Mouse (Mus musculus) hindbrain, embryonic 10.5 days (tissue): Measurements from ENCODE around the gene Pkd1l3. TPM values are rescaled to one million over a fixed set of nuclear protein-coding genes. Genes with fewer than 3 reads are reported as not detected.
A peak's percentile ranks its signal among the peaks of the same experiment; 100 is the strongest.

Experiments
- DNase-seq: peaks from one replicate; pipeline ENCODE4 v3.0.0-alpha.2; 2017; ENCODE audit warnings: low spot score
- H3K27ac ChIP-seq: fragments of 300-500 bp; sonication (generic); 2 replicates; pipeline ENCODE4 v1.5.1; 2016; ENCODE audit warnings: mild to moderate bottlenecking, moderate library complexity
- H3K27me3 ChIP-seq: fragments of 300-500 bp; sonication (generic); 2 replicates; pipeline ENCODE4 v1.6.1; 2016; ENCODE audit warnings: mild to moderate bottlenecking; ENCODE audit not compliant: poor library complexity, insufficient read depth, severe bottlenecking
- H3K36me3 ChIP-seq: fragments of 300-500 bp; sonication (generic); 2 replicates; pipeline ENCODE4 v1.6.1; 2016; ENCODE audit warnings: mild to moderate bottlenecking, moderate library complexity
- H3K4me1 ChIP-seq: fragments of 300-500 bp; sonication (generic); replicated peaks from 2 replicates; pipeline ENCODE4 v1.6.1; 2016; ENCODE audit warnings: mild to moderate bottlenecking
- H3K4me3 ChIP-seq: fragments of 300-500 bp; sonication (generic); 2 replicates; pipeline ENCODE4 v1.5.1; 2016; ENCODE audit warnings: mild to moderate bottlenecking, moderate library complexity
- H3K9me3 ChIP-seq: fragments of 300-500 bp; sonication (generic); 2 replicates; pipeline ENCODE4 v1.6.1; 2016; ENCODE audit warnings: mild to moderate bottlenecking, moderate library complexity
- WGBS: fragments of 180-500 bp; shearing (Covaris S2); methylation state at CpG from one replicate; pipeline ENCODE4 v1.1.7; 2016; 5-methylcytosine and 5-hydroxymethylcytosine counted together
- polyA plus RNA-seq: library from polyadenylated mRNA; unstranded; fragments of >200 nt; fragmentation: Nextera tagmentation; extraction: Ambion mirVana; gene quantifications from 2 replicates; pipeline ENCODE4 v1.2.1, GENCODE M21; 2016

The Pkd1l3 gene
- 0.21 and 0.24 TPM in 2 replicates for polyA plus RNA-seq

DNA sequence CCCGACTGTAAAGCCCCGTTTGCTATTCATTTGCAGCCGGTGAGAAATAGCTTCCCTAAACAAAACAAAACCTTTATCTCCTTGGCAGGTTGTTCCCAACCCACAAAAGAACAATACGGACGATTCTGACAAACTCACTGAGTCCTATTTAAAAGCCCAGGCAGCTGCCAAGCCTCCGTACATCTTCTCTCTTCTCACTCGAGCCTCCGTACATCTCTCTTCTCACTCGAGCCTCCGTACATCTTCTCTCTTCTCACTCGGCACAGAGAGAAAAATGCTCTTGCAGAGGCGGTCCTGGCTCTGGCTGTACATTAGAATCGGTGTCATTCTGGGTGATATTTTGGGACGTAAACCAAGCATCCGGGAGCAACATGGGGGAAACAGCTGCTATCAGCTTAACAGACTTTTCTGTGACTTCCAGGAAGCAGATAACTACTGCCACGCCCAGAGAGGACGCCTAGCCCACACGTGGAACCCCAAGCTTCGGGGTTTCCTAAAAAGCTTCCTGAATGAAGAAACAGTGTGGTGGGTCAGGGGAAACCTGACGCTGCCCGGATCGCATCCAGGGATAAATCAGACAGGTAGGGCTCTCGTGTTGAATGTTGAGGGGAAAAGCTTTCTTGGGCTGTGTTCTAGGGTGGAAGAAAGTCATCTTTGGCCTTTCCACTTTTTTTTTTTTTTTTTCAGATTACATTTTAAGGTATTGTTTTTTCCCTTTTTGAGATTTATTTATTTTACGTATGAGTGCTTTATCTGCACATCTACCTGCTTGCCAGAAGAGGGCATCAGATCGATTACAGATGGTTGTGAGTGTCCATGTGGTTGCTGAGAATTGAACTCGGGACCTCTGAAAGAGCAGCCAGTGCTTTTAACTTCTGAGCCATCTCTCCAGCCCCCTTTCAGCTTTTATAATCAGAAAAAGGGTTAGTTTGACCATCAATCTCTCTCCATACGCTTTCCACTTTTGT is at the start of gene Pkd1l3:
Pkd1l3 (plus strand) TSS at position 275 of the 968 bp plus-strand sequence.
- no peaks in the 10 kb centered on the region for H3K36me3 ChIP-seq
- H3K9me3 ChIP-seq, result peaks cover under 1% of the 10 kb centered on the region; the same call in 1 of the 2 replicates
- H3K4me3 ChIP-seq, result no peak within 1 kb of the TSS
- H3K4me1 ChIP-seq, result peaks cover 2% of the 10 kb centered on the region; the same call in 1 of the 2 replicates
- DNase-seq, result no peak
- H3K27me3 ChIP-seq, result no peaks in the 10 kb centered on the region
- WGBS, result 62% methylated on average over 27 of the region's 27 CpGs
- H3K27ac ChIP-seq, result no peak within 1 kb of the TSS

DNA sequence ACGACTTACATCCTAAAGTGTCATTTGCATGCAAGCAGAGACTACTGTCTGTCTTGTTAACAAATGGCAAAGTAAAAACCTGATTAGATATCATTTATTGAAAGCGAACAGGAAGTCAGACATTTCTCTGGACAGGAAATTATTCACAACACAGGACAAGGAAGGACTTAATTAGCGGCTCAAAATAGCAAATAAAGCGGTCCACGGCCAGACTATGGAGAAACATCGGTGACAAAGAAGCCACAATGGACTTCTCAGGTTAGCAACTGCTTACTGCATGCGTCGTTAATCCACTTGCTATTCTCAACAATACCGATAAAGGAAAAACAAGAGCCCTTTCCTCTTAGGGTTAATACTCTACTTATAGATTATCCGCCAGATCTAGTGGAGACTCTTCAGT is 49.6 kb upstream of the Pkd1l3 start:
- peak overlapping the region; percentile 93 for H3K27ac ChIP-seq
- no peak for DNase-seq
- 6% methylated on average over 10 of the region's 10 CpGs for WGBS
- H3K9me3 ChIP-seq, result no peaks in the 10 kb centered on the region
- H3K36me3 ChIP-seq, result peaks cover 44% of the 10 kb centered on the region
- H3K4me1 ChIP-seq, result peaks cover 24% of the 10 kb centered on the region
- H3K27me3 ChIP-seq, result no peaks in the 10 kb centered on the region
- H3K4me3 ChIP-seq, result peak overlapping the region; percentile 93

DNA sequence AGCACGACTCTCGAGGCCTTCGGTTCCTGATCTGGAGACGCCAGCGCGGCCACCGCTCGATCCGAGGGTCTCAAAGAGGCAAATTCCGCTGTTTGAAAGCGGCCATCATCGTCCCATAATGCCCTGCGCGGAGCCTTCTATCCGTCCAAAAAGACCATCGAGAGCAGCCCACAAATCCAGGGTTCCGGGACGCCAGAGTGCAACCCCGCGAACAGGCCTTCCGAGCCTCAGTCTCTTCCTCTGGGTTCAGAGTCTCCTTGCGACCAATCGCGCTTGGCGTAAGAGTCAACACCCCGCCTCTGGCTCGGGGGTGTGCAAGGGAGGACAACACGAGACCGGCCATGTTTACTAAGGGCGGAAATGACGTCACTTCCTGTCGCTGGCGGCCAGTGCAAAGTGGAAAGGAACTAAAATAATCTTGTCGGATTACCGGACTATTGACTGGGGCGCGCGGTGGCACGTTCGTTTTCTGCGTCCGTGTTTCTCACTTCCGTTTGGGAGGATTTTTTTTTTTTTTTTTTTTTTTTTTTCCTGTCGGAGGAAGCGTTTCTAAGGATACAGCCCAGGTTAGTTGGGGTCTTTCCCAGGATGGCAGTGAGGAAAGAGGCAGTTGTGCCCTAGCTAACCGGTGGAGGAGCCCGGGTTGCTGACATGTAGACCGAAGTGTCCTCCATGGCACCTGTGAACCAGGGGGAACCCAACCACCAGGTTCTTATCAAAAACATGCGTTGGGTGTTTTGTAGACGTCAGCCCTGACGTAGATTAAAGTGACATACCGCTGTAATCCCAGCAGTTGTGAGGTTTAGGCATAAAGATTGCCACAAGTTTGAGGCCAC is 48.6 kb upstream of the Pkd1l3 start, which contains the start of the genes Dhx38 and Txnl4b:
Dhx38 (minus strand) TSS at position 364 of the 836 bp plus-strand sequence.
Txnl4b (plus strand) TSS at position 395 of the 836 bp plus-strand sequence.
- Histone ChIP-seq H3K27ac (peak within 1 kb of the TSS; percentile 93), H3K4me3 (peak within 1 kb of the TSS; percentile 93), H3K36me3 (peaks cover 43% of the 10 kb centered on the region), H3K9me3 (no peaks in the 10 kb centered on the region), H3K4me1 (peaks cover 24% of the 10 kb centered on the region), H3K27me3 (no peaks in the 10 kb centered on the region)
- DNase-seq, result peak; percentile 97
- under 1% methylated on average over 52 of the region's 52 CpGs for WGBS

DNA sequence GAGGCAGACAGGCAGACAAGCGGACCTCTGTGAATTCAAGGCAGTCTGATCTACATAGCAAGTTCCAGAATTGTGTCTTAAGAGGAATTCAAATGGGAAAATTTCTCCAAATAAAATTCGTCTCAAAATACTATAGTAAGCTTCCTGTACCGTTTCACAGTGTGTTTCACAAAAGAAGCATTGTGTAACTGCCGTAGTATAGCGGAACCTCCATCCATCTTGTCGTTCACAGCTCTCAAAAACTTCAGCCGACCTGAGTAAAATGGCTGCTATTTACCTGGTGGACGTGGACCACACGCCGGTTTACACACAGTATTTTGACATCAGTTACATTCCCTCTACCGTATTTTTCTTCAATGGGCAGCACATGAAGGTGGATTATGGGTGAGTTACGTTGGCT is 43.2 kb upstream of the Pkd1l3 start:
- Histone ChIP-seq H3K36me3 (peaks cover 53% of the 10 kb centered on the region), H3K27ac (no peak overlapping the region), H3K4me3 (no peak overlapping the region), H3K9me3 (no peaks in the 10 kb centered on the region), H3K27me3 (no peaks in the 10 kb centered on the region), H3K4me1 (peaks cover 12% of the 10 kb centered on the region)
- 89% methylated on average over 12 of the region's 12 CpGs for WGBS
- DNase-seq, result no peak

DNA sequence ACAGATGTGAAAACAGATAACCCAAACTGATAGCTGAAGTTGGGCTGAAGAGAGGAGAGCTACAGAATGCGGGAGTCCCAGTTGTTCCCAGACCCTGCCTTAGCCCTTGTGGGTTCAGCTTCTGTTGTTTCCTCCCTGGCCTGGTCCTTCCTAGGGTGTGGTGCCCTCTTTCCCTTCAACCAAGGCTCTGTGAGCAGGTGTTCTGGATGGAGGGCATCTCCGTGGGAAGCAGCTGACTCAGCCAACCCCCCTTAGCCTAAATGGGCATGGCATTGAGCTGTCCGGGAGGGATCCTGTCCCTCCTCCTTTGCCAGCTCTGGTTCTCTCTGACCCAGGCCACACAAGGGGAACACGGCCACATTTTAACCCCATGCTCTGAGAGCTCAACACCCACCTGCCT is 38.0 kb upstream of the Pkd1l3 start:
- H3K9me3 ChIP-seq, result no peaks in the 10 kb centered on the region
- DNase-seq, result no peak
- WGBS, result 77% methylated on average over 4 of the region's 4 CpGs
- no peaks in the 10 kb centered on the region for H3K27me3 ChIP-seq
- H3K4me1 ChIP-seq, result no peaks in the 10 kb centered on the region
- no peak overlapping the region for H3K27ac ChIP-seq
- H3K36me3 ChIP-seq, result peaks cover 28% of the 10 kb centered on the region
- no peak overlapping the region for H3K4me3 ChIP-seq

DNA sequence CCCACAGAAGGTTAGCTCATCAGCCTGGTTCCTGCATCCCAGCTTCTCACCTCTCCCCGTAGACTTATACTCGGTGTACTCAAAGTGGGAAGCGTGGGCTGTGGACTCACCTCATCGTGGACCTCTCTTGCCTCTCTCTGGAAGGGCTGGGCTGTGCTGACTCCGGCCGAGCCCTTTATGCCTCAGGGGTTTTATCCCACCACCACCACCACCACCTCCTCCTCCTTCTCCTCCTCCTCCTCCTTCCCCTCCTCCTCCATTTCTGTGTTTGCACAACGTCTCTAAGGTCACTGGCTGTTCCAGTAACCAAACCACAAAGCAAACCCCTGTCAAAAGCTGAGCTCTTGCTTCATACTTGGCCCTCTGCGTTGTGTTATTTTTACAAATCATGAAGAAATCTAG is 35.4 kb upstream of the Pkd1l3 start, which contains the start of gene Hp:
Hp (minus strand) TSS at position 273 of the 402 bp plus-strand sequence.
- Histone ChIP-seq H3K36me3 (0 out of 2 replicates have a peak, but pooled peaks cover 5% of the 10 kb centered on the region), H3K4me3 (no peak within 1 kb of the TSS), H3K4me1 (no peaks in the 10 kb centered on the region), H3K27ac (no peak within 1 kb of the TSS), H3K27me3 (no peaks in the 10 kb centered on the region), H3K9me3 (no peaks in the 10 kb centered on the region)
- DNase-seq, result no peak
- WGBS, result 78% methylated on average over 8 of the region's 8 CpGs

DNA sequence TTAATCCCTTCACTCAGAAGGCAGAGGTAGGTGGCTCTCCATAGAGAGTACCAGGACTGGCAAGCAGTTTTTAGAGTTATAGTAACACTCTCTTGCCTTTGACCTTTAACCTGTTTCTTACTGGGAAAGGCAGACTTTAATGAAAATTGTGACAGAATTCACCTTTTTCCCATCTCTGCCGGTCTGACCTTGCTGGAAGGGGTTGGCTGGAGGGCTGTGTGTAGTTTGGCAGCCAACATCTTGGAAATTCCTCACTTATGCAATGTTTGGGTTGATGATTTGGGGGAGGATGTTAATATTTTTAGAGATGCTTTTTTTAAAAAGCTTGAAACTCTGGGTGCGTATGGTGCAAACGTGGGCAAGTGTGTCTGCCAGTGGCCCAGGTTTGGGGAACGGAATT is 30.0 kb upstream of the Pkd1l3 start:
- Histone ChIP-seq H3K36me3 (no peaks in the 10 kb centered on the region), H3K4me1 (no peaks in the 10 kb centered on the region), H3K4me3 (no peak overlapping the region), H3K27ac (no peak overlapping the region), H3K9me3 (no peaks in the 10 kb centered on the region), H3K27me3 (no peaks in the 10 kb centered on the region)
- WGBS, result 86% methylated on average over 4 of the region's 4 CpGs
- DNase-seq, result no peak

DNA sequence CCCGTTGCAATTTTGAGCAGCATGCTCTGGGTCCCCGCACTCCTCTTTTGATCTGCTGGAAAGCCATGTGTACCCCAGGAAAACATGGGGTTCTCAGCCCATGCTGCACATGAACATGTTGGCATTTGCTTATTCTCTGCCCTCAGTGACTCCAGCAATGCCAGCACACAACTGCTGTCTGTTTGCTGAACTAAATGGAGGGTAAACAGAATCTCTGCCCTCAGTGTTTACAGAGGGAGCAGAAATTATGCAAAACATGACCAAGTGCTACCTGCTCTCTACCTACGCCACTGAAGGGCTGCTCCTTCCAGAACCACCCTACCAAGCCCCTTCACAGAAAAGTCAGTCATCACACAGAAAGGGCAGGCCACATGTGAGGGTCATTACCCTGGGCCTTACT is 29.5 kb upstream of the Pkd1l3 start:
- no peak overlapping the region for H3K4me3 ChIP-seq
- H3K9me3 ChIP-seq, result no peaks in the 10 kb centered on the region
- H3K27ac ChIP-seq, result no peak overlapping the region
- no peaks in the 10 kb centered on the region for H3K36me3 ChIP-seq
- no peak for DNase-seq
- no peaks in the 10 kb centered on the region for H3K27me3 ChIP-seq
- 93% methylated on average over 3 of the region's 3 CpGs for WGBS
- no peaks in the 10 kb centered on the region for H3K4me1 ChIP-seq

DNA sequence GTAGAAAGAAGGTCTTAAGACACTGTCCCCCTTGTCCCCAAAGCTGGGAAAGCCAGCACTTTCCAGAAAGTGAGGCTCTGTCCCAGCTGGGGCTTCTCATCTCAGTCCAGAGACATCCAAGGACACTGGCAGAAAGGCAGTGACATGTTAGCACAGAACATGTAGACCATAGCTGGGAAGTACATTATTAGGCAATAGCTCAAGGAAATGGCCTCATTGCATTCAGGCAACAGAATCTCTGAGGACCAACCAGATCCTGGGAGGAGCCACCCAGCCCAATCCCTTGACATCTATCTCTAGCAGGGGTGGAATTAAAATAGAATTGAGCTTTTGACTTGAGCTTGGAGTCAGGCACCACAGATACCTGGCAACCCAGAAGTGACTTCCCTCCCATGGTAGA is 28.7 kb upstream of the Pkd1l3 start:
- no peak for DNase-seq
- no peak overlapping the region for H3K27ac ChIP-seq
- H3K4me3 ChIP-seq, result no peak overlapping the region
- no peaks in the 10 kb centered on the region for H3K9me3 ChIP-seq
- no peaks in the 10 kb centered on the region for H3K27me3 ChIP-seq
- H3K36me3 ChIP-seq, result no peaks in the 10 kb centered on the region
- no peaks in the 10 kb centered on the region for H3K4me1 ChIP-seq

DNA sequence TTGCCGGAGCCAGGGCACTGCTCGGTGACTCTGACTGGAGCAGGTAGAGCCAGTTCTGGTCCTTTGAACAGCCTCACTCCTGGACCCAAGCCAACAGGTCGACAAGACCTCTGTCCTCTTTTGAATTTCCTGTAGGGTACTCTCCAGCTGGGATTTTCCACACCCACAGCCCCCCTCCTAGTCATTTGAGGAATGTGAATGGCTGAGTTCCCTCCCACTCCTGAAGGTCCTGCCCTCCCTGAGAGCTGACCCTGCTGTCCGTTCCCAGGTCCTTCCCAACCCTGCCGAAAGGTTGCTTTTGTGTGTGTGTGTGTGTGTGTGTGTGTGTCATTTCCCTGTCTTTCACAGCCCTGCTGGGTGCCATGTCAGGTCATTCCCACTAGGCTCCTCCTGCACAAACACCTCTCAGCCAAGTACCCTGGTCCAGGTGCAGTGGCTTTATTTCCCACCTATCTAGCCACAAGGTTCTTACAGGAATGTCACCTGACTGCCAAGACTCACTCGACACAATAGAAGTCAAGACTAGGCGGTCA is 27.3 kb upstream of the Pkd1l3 start:
- WGBS, result 71% methylated on average over 7 of the region's 7 CpGs
- Histone ChIP-seq H3K4me1 (no peaks in the 10 kb centered on the region), H3K27me3 (no peaks in the 10 kb centered on the region), H3K9me3 (no peaks in the 10 kb centered on the region), H3K27ac (no peak overlapping the region), H3K36me3 (peaks cover 6% of the 10 kb centered on the region), H3K4me3 (no peak overlapping the region)
- DNase-seq, result no peak

DNA sequence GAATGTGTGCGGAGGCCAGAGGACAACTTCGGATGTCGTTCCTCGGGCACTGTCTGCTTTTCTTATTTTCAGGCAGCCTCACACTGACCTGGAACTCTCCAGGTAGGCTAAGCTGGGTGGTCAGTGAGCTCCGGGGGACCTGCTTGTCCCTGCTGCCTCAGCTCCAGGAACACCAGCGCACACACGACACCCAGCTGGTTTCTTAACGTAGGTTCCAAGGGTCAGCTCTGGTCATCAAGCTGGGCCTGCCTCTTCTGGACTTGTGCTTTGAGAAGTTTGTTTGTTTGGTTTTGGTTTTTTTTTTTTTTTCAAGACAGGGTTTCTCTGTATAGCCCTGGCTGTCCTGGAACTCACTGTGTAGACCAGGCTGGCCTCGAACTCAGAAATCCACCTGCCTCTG is 23.4 kb upstream of the Pkd1l3 start:
- H3K4me3 ChIP-seq, result no peak overlapping the region
- WGBS, result 87% methylated on average over 9 of the region's 9 CpGs
- H3K9me3 ChIP-seq, result no peaks in the 10 kb centered on the region
- peaks cover 41% of the 10 kb centered on the region for H3K36me3 ChIP-seq
- DNase-seq, result no peak
- H3K27me3 ChIP-seq, result no peaks in the 10 kb centered on the region
- H3K27ac ChIP-seq, result no peak overlapping the region
- no peaks in the 10 kb centered on the region for H3K4me1 ChIP-seq

DNA sequence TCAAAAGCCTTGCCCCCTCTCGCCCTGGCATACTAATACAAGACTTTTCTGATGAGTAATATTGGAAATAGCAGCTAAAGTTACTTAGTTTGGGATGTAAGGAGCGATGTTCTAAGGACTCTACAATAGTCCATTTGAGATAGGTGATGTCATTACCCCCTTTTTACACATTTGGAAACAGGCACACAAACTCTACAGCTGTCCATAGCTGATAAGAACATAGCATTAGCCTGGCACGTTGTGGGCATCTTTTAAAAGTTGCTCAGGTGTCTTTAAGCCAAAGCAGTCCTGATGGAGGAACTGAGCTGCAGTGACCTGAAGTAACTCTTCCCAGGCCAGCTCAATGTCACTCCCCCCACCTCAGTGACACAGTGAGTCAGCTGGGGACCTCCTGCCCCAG is 22.9 kb upstream of the Pkd1l3 start:
- Histone ChIP-seq H3K4me3 (no peak overlapping the region), H3K36me3 (peaks cover 43% of the 10 kb centered on the region), H3K27ac (no peak overlapping the region), H3K4me1 (no peaks in the 10 kb centered on the region), H3K9me3 (no peaks in the 10 kb centered on the region), H3K27me3 (no peaks in the 10 kb centered on the region)
- 79% methylated on average over 3 of the region's 3 CpGs for WGBS
- no peak for DNase-seq
